ENCODE assay signal across 33 mouse cellular contexts in the genomic region with DNA sequence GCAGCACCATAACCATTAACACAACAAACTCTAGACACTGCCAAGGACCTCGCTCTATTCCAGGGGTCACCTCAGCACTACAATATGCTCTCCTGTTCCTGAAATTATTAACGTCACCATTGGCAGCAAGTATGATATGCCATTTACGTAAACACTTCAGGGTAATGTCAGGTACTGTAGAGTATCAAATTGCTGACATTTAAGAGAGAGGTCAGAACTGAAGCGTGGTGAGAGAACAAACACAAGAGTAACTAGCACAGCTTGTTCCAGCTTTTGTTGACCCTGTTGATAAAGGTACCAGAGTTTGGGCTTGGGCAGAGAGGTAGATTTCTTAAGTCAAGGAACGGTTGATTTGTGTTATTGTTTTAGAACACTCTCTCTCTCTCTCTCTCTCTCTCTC. TPM values are rescaled to one million over a fixed set of nuclear protein-coding genes. Genes with fewer than 3 reads are reported as not detected.
DNase-seq lines count a peak whose midpoint lies in the region; ATAC-seq and TF ChIP-seq lines count a peak whose summit lies in the region.
"Had no signal": no experiment of that assay in that cellular context is flagged by ENCODE, and none has a peak within 500 bp of the region (broad histone marks: within the 10 kb centered on the region; RNA-seq: fewer than 3 reads in every experiment).

No protein-coding gene starts in this region.

- TF ChIP-seq EP300 in heart, postnatal 0 days (IDR thresholded peaks at IDR 0.05; ENCODE audit: low read depth), result no peak

- peak; percentile 40; the same call in 1 of the 2 replicates for ATAC-seq in heart, postnatal 0 days (ENCODE audit: insufficient read depth, low read depth)
- ATAC-seq in lung, embryonic 16.5 days (ENCODE audit: low read depth), result peak; percentile 42; the same call in 1 of the 2 replicates
- ATAC-seq in stomach, embryonic 16.5 days (ENCODE audit: insufficient read depth, low FRiP score), result peak; percentile 56; the same call in 1 of the 2 replicates
- ATAC-seq: forebrain, embryonic 14.5 days; hindbrain, embryonic 16.5 days; intestine, embryonic 15.5 days; midbrain, embryonic 13.5 days; Patski had no signal

- no peaks in the 10 kb centered on the region for H3K9me3 ChIP-seq in heart, postnatal 0 days (replicated peaks; ENCODE audit: control insufficient read depth, low read length)
- no peaks in the 10 kb centered on the region for H3K9me3 ChIP-seq in heart, embryonic 10.5 days
- no peaks in the 10 kb centered on the region for H3K9me3 ChIP-seq in lung, embryonic 16.5 days (ENCODE audit: control insufficient read depth, low read length)
- no peaks in the 10 kb centered on the region for H3K9me3 ChIP-seq in stomach, embryonic 16.5 days (replicated peaks; ENCODE audit: control insufficient read depth, low read length)
- H3K9me3 ChIP-seq: embryonic facial prominence, embryonic 12.5 days; intestine, embryonic 15.5 days; limb, embryonic 12.5 days; liver, embryonic 13.5 days; midbrain, embryonic 13.5 days; neural tube, embryonic 13.5 days had no signal

- no peak overlapping the region for H3K9ac ChIP-seq in heart, postnatal 0 days (replicated peaks; ENCODE audit: low read depth, low read length)
- no peak overlapping the region for H3K9ac ChIP-seq in lung, embryonic 16.5 days (ENCODE audit: low read length)
- no peak overlapping the region for H3K9ac ChIP-seq in stomach, embryonic 16.5 days (ENCODE audit: low read length)
- H3K9ac ChIP-seq: embryonic facial prominence, embryonic 12.5 days; intestine, embryonic 15.5 days; limb, embryonic 12.5 days; liver, embryonic 13.5 days; lung, embryonic 14.5 days; midbrain, embryonic 13.5 days; neural tube, embryonic 13.5 days had no signal

- H3K27ac ChIP-seq in heart, postnatal 0 days (ENCODE audit: low read depth), result no peak overlapping the region
- no peak overlapping the region for H3K27ac ChIP-seq in heart, embryonic 10.5 days
- H3K27ac ChIP-seq in lung, embryonic 16.5 days (ENCODE audit: low read length), result no peak overlapping the region
- H3K27ac ChIP-seq in stomach, embryonic 16.5 days (ENCODE audit: low read length), result no peak overlapping the region
- H3K27ac ChIP-seq: embryonic facial prominence, embryonic 12.5 days; heart, adult 2 months; intestine, embryonic 15.5 days; kidney, postnatal 0 days; limb, embryonic 12.5 days; liver, embryonic 13.5 days; midbrain, embryonic 13.5 days; neural tube, embryonic 13.5 days had no signal

- TF ChIP-seq POLR2A in lung, adult 2 months (IDR thresholded peaks at IDR 0.05; ENCODE audit: borderline replicate concordance, extremely low read depth, low read depth, low read length), result no peak

- no peak overlapping the region for H3K4me3 ChIP-seq in heart, postnatal 0 days (ENCODE audit: low read depth, low read length)
- H3K4me3 ChIP-seq in heart, embryonic 10.5 days, result no peak overlapping the region
- no peak overlapping the region for H3K4me3 ChIP-seq in lung, embryonic 16.5 days (ENCODE audit: low read length)
- H3K4me3 ChIP-seq in lung, adult 2 months (replicated peaks; ENCODE audit: extremely low read depth, low read depth, low read length), result no peak overlapping the region
- no peak overlapping the region for H3K4me3 ChIP-seq in stomach, embryonic 16.5 days (replicated peaks; ENCODE audit: low read length)
- H3K4me3 ChIP-seq: embryonic facial prominence, embryonic 12.5 days; heart, adult 2 months; intestine, embryonic 15.5 days; limb, embryonic 12.5 days; liver, embryonic 13.5 days; midbrain, embryonic 13.5 days; neural tube, embryonic 13.5 days had no signal

- H3K27me3 ChIP-seq in heart, postnatal 0 days (ENCODE audit: control insufficient read depth, insufficient read depth, low read length), result peaks cover 28% of the 10 kb centered on the region
- H3K27me3 ChIP-seq in heart, embryonic 10.5 days (ENCODE audit: insufficient read depth, poor library complexity, severe bottlenecking), result peaks cover 37% of the 10 kb centered on the region
- H3K27me3 ChIP-seq in lung, embryonic 16.5 days (ENCODE audit: control insufficient read depth, insufficient read depth, low read depth, low read length), result peaks cover 20% of the 10 kb centered on the region
- H3K27me3 ChIP-seq in stomach, embryonic 16.5 days (ENCODE audit: control insufficient read depth, insufficient read depth, low read length), result 0 out of 2 replicates have a peak, but pooled peaks cover 8% of the 10 kb centered on the region
- H3K27me3 ChIP-seq: midbrain, embryonic 13.5 days; neural tube, embryonic 13.5 days; Patski had no signal

- no peak overlapping the region for H3K4me2 ChIP-seq in heart, postnatal 0 days (ENCODE audit: low read depth, low read length)
- no peak overlapping the region for H3K4me2 ChIP-seq in lung, embryonic 16.5 days (ENCODE audit: low read depth, low read length)
- H3K4me2 ChIP-seq in stomach, embryonic 16.5 days (ENCODE audit: low read depth, low read length), result no peak overlapping the region
- H3K4me2 ChIP-seq: embryonic facial prominence, embryonic 12.5 days; intestine, embryonic 15.5 days; limb, embryonic 12.5 days; liver, embryonic 13.5 days; lung, embryonic 14.5 days; midbrain, embryonic 13.5 days; neural tube, embryonic 13.5 days had no signal

- no peaks in the 10 kb centered on the region for H3K36me3 ChIP-seq in heart, postnatal 0 days (replicated peaks; ENCODE audit: control insufficient read depth, insufficient read depth, low read length)
- H3K36me3 ChIP-seq in heart, embryonic 10.5 days, result no peaks in the 10 kb centered on the region
- no peaks in the 10 kb centered on the region for H3K36me3 ChIP-seq in lung, embryonic 16.5 days (ENCODE audit: control insufficient read depth, insufficient read depth, low read length)
- H3K36me3 ChIP-seq in stomach, embryonic 16.5 days (ENCODE audit: control insufficient read depth, insufficient read depth, low read length), result no peaks in the 10 kb centered on the region
- H3K36me3 ChIP-seq: embryonic facial prominence, embryonic 12.5 days; intestine, embryonic 15.5 days; limb, embryonic 12.5 days; liver, embryonic 13.5 days; midbrain, embryonic 13.5 days; neural tube, embryonic 13.5 days had no signal

- DNase-seq in heart, postnatal 0 days (ENCODE audit: low spot score), result no peak
- no peak for DNase-seq in heart, embryonic 10.5 days (ENCODE audit: low spot score)
- no peak for DNase-seq in lung, adult 2 months
- DNase-seq in lung, postnatal 25 days (ENCODE audit: low spot score), result peak; percentile 78
- no peak for DNase-seq in thymus, postnatal 10 days (ENCODE audit: low spot score in 2 of 2)
- no peak for DNase-seq in thymus, postnatal 14 days
- DNase-seq: adrenal gland, postnatal 14 days; cerebellum, adult 11 months; cerebellum, adult 9-10 months; cerebellum, postnatal 36 days; embryo, embryonic 11 days; gastrocnemius, postnatal 25 days; heart, adult 2 months; kidney, adult 8-10 months; layer of hippocampus, adult 9-11 months; liver, embryonic 13.5 days; lung, embryonic 14.5 days; thymus, postnatal 25 days had no signal

- WGBS in heart, postnatal 0 days, result 49% methylated on average over 5 of the region's 5 CpGs
- 73% methylated on average over 5 of the region's 5 CpGs for WGBS in heart, embryonic 10.5 days
- 36% methylated on average over 5 of the region's 5 CpGs for WGBS in lung, embryonic 16.5 days
- 58% methylated on average over 5 of the region's 5 CpGs for WGBS in lung, adult 2 months
- 48% methylated on average over 5 of the region's 5 CpGs for WGBS in stomach, embryonic 16.5 days

- TF ChIP-seq CTCF in heart, postnatal 0 days (IDR thresholded peaks at IDR 0.05; ENCODE audit: low read depth), result no peak
- no peak for TF ChIP-seq CTCF in lung, adult 2 months (IDR thresholded peaks at IDR 0.05; ENCODE audit: insufficient read depth, low read length)

- H3K4me1 ChIP-seq in heart, postnatal 0 days (ENCODE audit: control insufficient read depth, insufficient read depth), result peaks cover 18% of the 10 kb centered on the region
- H3K4me1 ChIP-seq in heart, embryonic 10.5 days, result peaks cover 11% of the 10 kb centered on the region
- peaks cover 15% of the 10 kb centered on the region; the same call in 1 of the 2 replicates for H3K4me1 ChIP-seq in lung, embryonic 16.5 days (replicated peaks; ENCODE audit: control insufficient read depth, insufficient read depth, low read length)
- H3K4me1 ChIP-seq in lung, adult 2 months (ENCODE audit: control insufficient read depth, insufficient read depth, low read length), result no peaks in the 10 kb centered on the region; the same call in 1 of the 2 replicates
- peaks cover 9% of the 10 kb centered on the region; the same call in 1 of the 2 replicates for H3K4me1 ChIP-seq in stomach, embryonic 16.5 days (ENCODE audit: control insufficient read depth, insufficient read depth, low read length)

RNA-seq across cellular contexts. Expression of gene Stk33, which starts 3.9 kb away (rescaled TPM):
- total RNA-seq in heart, postnatal 0 days (2014; rRNA removed; ENCODE audit: low replicate concordance), result not detected in 2 replicates
- 0.18 and 0.22 TPM in 2 replicates for polyA plus RNA-seq in heart, postnatal 0 days (2015; fragmentation: Nextera tagmentation; extraction: Ambion mirVana)
- 0.24 TPM in 1 of 2 replicates, not detected in the other for polyA plus RNA-seq in heart, embryonic 10.5 days (2016; fragmentation: Nextera tagmentation; extraction: Ambion mirVana)
- polyA plus RNA-seq in lung, embryonic 16.5 days (2015; fragmentation: Nextera tagmentation; extraction: Ambion mirVana), result 5.0 and 6.0 TPM in 2 replicates
- polyA plus RNA-seq in lung, adult 2 months (2012; rRNA removed), result 2.7 and 3.2 TPM in 2 replicates
- 0.65 and 0.66 TPM in 2 replicates for polyA plus RNA-seq in stomach, embryonic 16.5 days (2015; fragmentation: Nextera tagmentation; extraction: Ambion mirVana)
- total RNA-seq: gastrocnemius, postnatal 25 days; heart, adult 2 months; heart, postnatal 25 days; megakaryocyte-erythroid progenitor cell, adult 5-6 weeks; MEL had no signal
- polyA plus RNA-seq: liver, embryonic 13.5 days; Patski; small intestine, adult 2 months had no signal
